Mouse (Mus musculus): ENCODE measurements around the gene Rpl10. TPM values are rescaled to one million over a fixed set of nuclear protein-coding genes. Genes with fewer than 3 reads are reported as not detected.
A peak's percentile ranks its signal among the peaks of the same experiment; 100 is the strongest.

Rpl10 gene
- polyA plus RNA-seq, 2 experiments = 522 to 1,216 TPM

- peak overlapping the region; percentile 88 for H3K27ac ChIP-seq
- no peaks in the 10 kb centered on the region for H3K9me3 ChIP-seq (ENCODE audit: control insufficient read depth, low read length)
- H3K9ac ChIP-seq (replicated peaks) = peak overlapping the region; percentile 74
- 10% methylated on average over 39 of the region's 39 CpGs for WGBS (ENCODE audit: insufficient replicate concordance)
- H3K4me3 ChIP-seq (ENCODE audit: insufficient read depth in 1 of 2, low read depth in 2 of 2, low read length in 2 of 2) = peak overlapping the region; percentile 65 to 99
- ATAC-seq (ENCODE audit: insufficient read depth) = peak; percentile 65
- peak; percentile 76 to 81 (median 79) for DNase-seq (ENCODE audit: low read depth in 3 of 3, low spot score in 3 of 3)
- no peaks in the 10 kb centered on the region for H3K36me3 ChIP-seq (replicated peaks; ENCODE audit: control insufficient read depth, insufficient read depth, low read depth)
- H3K4me1 ChIP-seq (replicated peaks; ENCODE audit: control insufficient read depth in 2 of 2, insufficient read depth in 2 of 2, low read length in 1 of 2) = peaks cover 0 to 12% of the 10 kb centered on the region in 2 experiments; a peak in 3 of 4 replicates
- TF ChIP-seq EP300 (IDR thresholded peaks at IDR 0.05; ENCODE audit: low read depth) = no peak
- TF ChIP-seq CTCF (IDR thresholded peaks at IDR 0.05; ENCODE audit: low read depth) = no peak
- H3K27me3 ChIP-seq (ENCODE audit: control insufficient read depth, insufficient read depth, low read length) = no peaks in the 10 kb centered on the region
- H3K4me2 ChIP-seq (ENCODE audit: low read depth) = peak overlapping the region; percentile 91
These were observed 11.9 kb downstream of the Rpl10 start for GRCm38 (mm10) chrX:74282395-74283091.

GRCm38 (mm10) chrX:74283092-74283437 is 12.5 kb downstream of the Rpl10 start:
- Histone ChIP-seq H3K27ac (peak overlapping the region; percentile 88), H3K9me3 (ENCODE audit: control insufficient read depth, low read length) (no peaks in the 10 kb centered on the region), H3K4me2 (ENCODE audit: low read depth) (peak overlapping the region; percentile 91), H3K4me3 (ENCODE audit: insufficient read depth in 1 of 2, low read depth in 2 of 2, low read length in 2 of 2) (peak overlapping the region; percentile 65 to 99), H3K36me3 (replicated peaks; ENCODE audit: control insufficient read depth, insufficient read depth, low read depth) (no peaks in the 10 kb centered on the region), H3K27me3 (ENCODE audit: control insufficient read depth, insufficient read depth, low read length) (no peaks in the 10 kb centered on the region), H3K4me1 (replicated peaks; ENCODE audit: control insufficient read depth in 2 of 2, insufficient read depth in 2 of 2, low read length in 1 of 2) (peaks cover 0 to 12% of the 10 kb centered on the region in 2 experiments; a peak in 3 of 4 replicates), H3K9ac (replicated peaks) (peak overlapping the region; percentile 68)
- TF ChIP-seq CTCF (IDR thresholded peaks at IDR 0.05; ENCODE audit: low read depth) = no peak
- TF ChIP-seq EP300 (IDR thresholded peaks at IDR 0.05; ENCODE audit: low read depth) = no peak
- no peak for ATAC-seq (ENCODE audit: insufficient read depth)
- DNase-seq (ENCODE audit: low read depth in 3 of 3, low spot score in 3 of 3) = no peak
- 27% methylated on average over 5 of the region's 5 CpGs for WGBS (ENCODE audit: insufficient replicate concordance)

GRCm38 (mm10) chrX:74293431-74293830 is 22.8 kb downstream of the Rpl10 start:
- no peak for ATAC-seq (ENCODE audit: insufficient read depth)

GRCm38 (mm10) chrX:74296538-74297448 is 26.2 kb downstream of the Rpl10 start, which contains the start of gene Atp6ap1:
Gene Atp6ap1 (plus strand): TSS chrX:74297097.
- DNase-seq (ENCODE audit: low read depth in 3 of 3, low spot score in 3 of 3) (peak; percentile 90), ATAC-seq (ENCODE audit: insufficient read depth) (peak; percentile 94)
- H3K4me1 ChIP-seq (replicated peaks; ENCODE audit: control insufficient read depth in 2 of 2, insufficient read depth in 2 of 2, low read length in 1 of 2) = peaks cover 0 to 13% of the 10 kb centered on the region in 2 experiments; a peak in 2 of 4 replicates
- 7% methylated on average over 37 of the region's 37 CpGs for WGBS (ENCODE audit: insufficient replicate concordance)
- peaks cover 9% of the 10 kb centered on the region for H3K36me3 ChIP-seq (replicated peaks; ENCODE audit: control insufficient read depth, insufficient read depth, low read depth)
- no peaks in the 10 kb centered on the region for H3K9me3 ChIP-seq (ENCODE audit: control insufficient read depth, low read length)
- no peaks in the 10 kb centered on the region for H3K27me3 ChIP-seq (ENCODE audit: control insufficient read depth, insufficient read depth, low read length)
- H3K4me2 ChIP-seq (ENCODE audit: low read depth) = peak within 1 kb of the TSS; percentile 82
- no peak for TF ChIP-seq EP300 (IDR thresholded peaks at IDR 0.05; ENCODE audit: low read depth)
- TF ChIP-seq CTCF (IDR thresholded peaks at IDR 0.05; ENCODE audit: low read depth) = no peak
- peak within 1 kb of the TSS; percentile 70 for H3K27ac ChIP-seq
- peak within 1 kb of the TSS; percentile 75 to 78 for H3K4me3 ChIP-seq (ENCODE audit: insufficient read depth in 1 of 2, low read depth in 2 of 2, low read length in 2 of 2)
- peak within 1 kb of the TSS; percentile 85 for H3K9ac ChIP-seq (replicated peaks)

More at GRCm38 (mm10) chrX:74293431-74293830, 22.8 kb downstream of the Rpl10 start:
- Histone ChIP-seq H3K9ac (replicated peaks) (no peak overlapping the region), H3K4me3 (ENCODE audit: insufficient read depth in 1 of 2, low read depth in 2 of 2, low read length in 2 of 2) (no peak overlapping the region), H3K27me3 (ENCODE audit: control insufficient read depth, insufficient read depth, low read length) (no peaks in the 10 kb centered on the region), H3K4me1 (replicated peaks; ENCODE audit: control insufficient read depth in 2 of 2, insufficient read depth in 2 of 2, low read length in 1 of 2) (peaks cover 0 to 6% of the 10 kb centered on the region in 2 experiments; a peak in 2 of 4 replicates), H3K4me2 (ENCODE audit: low read depth) (no peak overlapping the region), H3K36me3 (replicated peaks; ENCODE audit: control insufficient read depth, insufficient read depth, low read depth) (no peaks in the 10 kb centered on the region), H3K9me3 (ENCODE audit: control insufficient read depth, low read length) (no peaks in the 10 kb centered on the region), H3K27ac (no peak overlapping the region)
- no peak for DNase-seq (ENCODE audit: low read depth in 3 of 3, low spot score in 3 of 3)
- 42% methylated on average over 4 of the region's 4 CpGs for WGBS (ENCODE audit: insufficient replicate concordance)
- no peak for TF ChIP-seq EP300 (IDR thresholded peaks at IDR 0.05; ENCODE audit: low read depth)
- TF ChIP-seq CTCF (IDR thresholded peaks at IDR 0.05; ENCODE audit: low read depth) = no peak
